8 mouse cellular contexts compared by ENCODE assay signal in the genomic region with DNA sequence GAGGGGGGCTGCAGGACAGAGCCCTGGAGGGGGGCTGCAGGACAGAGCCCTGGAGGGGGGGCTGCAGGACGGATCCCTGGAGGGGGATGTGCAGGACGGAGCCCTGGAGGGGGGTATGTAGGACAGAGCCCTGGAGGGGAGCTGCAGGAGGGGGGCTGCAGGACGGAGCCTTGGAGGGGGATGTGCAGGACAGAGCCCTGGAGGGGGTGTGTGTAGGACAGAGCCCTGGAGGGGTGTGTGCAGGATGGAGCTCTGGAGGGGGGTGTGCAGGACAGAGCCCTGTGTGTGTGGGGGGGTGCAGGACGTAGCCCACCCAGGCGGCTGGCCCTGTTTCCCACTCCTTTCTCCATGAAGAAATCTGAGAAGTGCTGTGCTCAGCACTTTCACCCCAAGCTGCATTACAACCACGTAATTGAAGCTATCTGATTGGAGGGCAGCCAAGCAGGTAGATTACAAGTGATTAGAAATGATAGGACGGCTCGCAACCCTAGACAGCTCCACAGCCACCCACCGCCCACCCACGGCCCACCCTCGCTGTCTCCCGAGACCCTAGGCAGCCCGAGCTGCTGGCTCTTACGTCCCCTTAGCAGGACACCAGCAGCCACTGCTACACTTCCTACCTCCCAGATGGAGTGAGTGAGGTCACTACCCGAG. TPM values are rescaled to one million over a fixed set of nuclear protein-coding genes. Genes with fewer than 3 reads are reported as not detected.
DNase-seq lines count a peak whose midpoint lies in the region; ATAC-seq and TF ChIP-seq lines count a peak whose summit lies in the region.

No protein-coding gene starts in this region.

- intact Hi-C loops in heart, postnatal 14 days (cut with DNase I): loop anchor here (5.0 kb wide), 1 partner anchor 610 kb away; no protein-coding TSS in a partner anchor
- intact Hi-C loops in left cerebral cortex, postnatal 14 days (cut with DNase I): no loop called here

- TF ChIP-seq CTCF in layer of hippocampus, adult 2 months (conservative IDR thresholded peaks at IDR 0.05): no peak

- H3K4me1 ChIP-seq in heart, embryonic 12.5 days (replicated peaks): peaks cover 4% of the 10 kb centered on the region; the same call in 1 of the 2 replicates
- peaks cover 33% of the 10 kb centered on the region for H3K4me1 ChIP-seq in neural tube, embryonic 12.5 days
- H3K4me1 ChIP-seq in limb, embryonic 12.5 days (replicated peaks): peaks cover 25% of the 10 kb centered on the region

- 53% methylated on average over 15 of the region's 15 CpGs for WGBS in heart, embryonic 12.5 days
- WGBS in neural tube, embryonic 12.5 days: 53% methylated on average over 15 of the region's 15 CpGs
- 45% methylated on average over 15 of the region's 15 CpGs for WGBS in limb, embryonic 12.5 days

- no peak overlapping the region for H3K27ac ChIP-seq in heart, embryonic 12.5 days (ENCODE audit: poor library complexity, severe bottlenecking)
- H3K27ac ChIP-seq in neural tube, embryonic 12.5 days: peak overlapping the region; percentile 46; the same call in 1 of the 2 replicates
- H3K27ac ChIP-seq in limb, embryonic 12.5 days: peak overlapping the region; percentile 25; the same call in 1 of the 2 replicates
- H3K27ac ChIP-seq in layer of hippocampus, adult 2 months: no peak overlapping the region

- H3K9ac ChIP-seq in heart, embryonic 12.5 days: no peak overlapping the region
- no peak overlapping the region; the same call in 1 of the 2 replicates for H3K9ac ChIP-seq in neural tube, embryonic 12.5 days
- H3K9ac ChIP-seq in limb, embryonic 12.5 days (replicated peaks): peak overlapping the region; percentile 56

- H3K36me3 ChIP-seq in heart, embryonic 12.5 days: no peaks in the 10 kb centered on the region
- no peaks in the 10 kb centered on the region for H3K36me3 ChIP-seq in neural tube, embryonic 12.5 days
- no peaks in the 10 kb centered on the region for H3K36me3 ChIP-seq in limb, embryonic 12.5 days

- H3K27me3 ChIP-seq in heart, embryonic 12.5 days (replicated peaks): peaks cover 43% of the 10 kb centered on the region
- H3K27me3 ChIP-seq in neural tube, embryonic 12.5 days (replicated peaks): no peaks in the 10 kb centered on the region
- H3K27me3 ChIP-seq in limb, embryonic 12.5 days: peaks cover 11% of the 10 kb centered on the region

- no peaks in the 10 kb centered on the region for H3K9me3 ChIP-seq in heart, embryonic 12.5 days (replicated peaks)
- H3K9me3 ChIP-seq in neural tube, embryonic 12.5 days: no peaks in the 10 kb centered on the region
- H3K9me3 ChIP-seq in limb, embryonic 12.5 days: no peaks in the 10 kb centered on the region

- H3K4me3 ChIP-seq in heart, embryonic 12.5 days: no peak overlapping the region
- H3K4me3 ChIP-seq in neural tube, embryonic 12.5 days: no peak overlapping the region
- H3K4me3 ChIP-seq in limb, embryonic 12.5 days (replicated peaks): no peak overlapping the region
- no peak overlapping the region for H3K4me3 ChIP-seq in layer of hippocampus, adult 2 months

- H3K4me2 ChIP-seq in heart, embryonic 12.5 days: no peak overlapping the region
- H3K4me2 ChIP-seq in neural tube, embryonic 12.5 days (replicated peaks): peak overlapping the region; percentile 20; the same call in 1 of the 2 replicates
- no peak overlapping the region for H3K4me2 ChIP-seq in limb, embryonic 12.5 days

- peak; percentile 28; the same call in 1 of the 2 replicates for ATAC-seq in heart, embryonic 12.5 days (ENCODE audit: insufficient number of reproducible peaks, low FRiP score)
- peak; percentile 55 for ATAC-seq in neural tube, embryonic 12.5 days (ENCODE audit: low FRiP score, low read depth)
- peak; percentile 66 for ATAC-seq in limb, embryonic 12.5 days (ENCODE audit: insufficient number of reproducible peaks, insufficient read depth, low FRiP score, low TSS enrichment, low read depth)

- DNase-seq in heart, postnatal 14 days: no peak
- no peak for DNase-seq in neural tube, embryonic 10.5 days (ENCODE audit: extremely low spot score, low spot score)
- no peak for DNase-seq in left cerebral cortex, postnatal 14 days (ENCODE audit: low spot score in 2 of 2)
- no peak for DNase-seq in left cerebral cortex, adult 18-20 months (ENCODE audit: low spot score in 2 of 2)
- no peak for DNase-seq in layer of hippocampus, adult 2 months (ENCODE audit: low spot score in 2 of 2)

RNA-seq across cellular contexts. Expression of gene Engase, which starts 35.8 kb away (rescaled TPM):
- 4.5 and 4.6 TPM in 2 replicates for polyA plus RNA-seq in heart, embryonic 12.5 days (2016; fragmentation: Nextera tagmentation; extraction: Ambion mirVana)
- 1 to 10 TPM; 5.2 to 8.4 TPM for total RNA-seq in heart, postnatal 14 days (2021)
- polyA plus RNA-seq in neural tube, embryonic 12.5 days (2016; fragmentation: Nextera tagmentation; extraction: Ambion mirVana): 9.7 and 9.8 TPM in 2 replicates
- polyA plus RNA-seq in limb, embryonic 12.5 days (2016; fragmentation: Nextera tagmentation; extraction: Ambion mirVana): 8.8 and 9.4 TPM in 2 replicates
- 10 to 100 TPM; 13.3 to 13.6 TPM for total RNA-seq in left cerebral cortex, postnatal 14 days (2021)
- total RNA-seq in left cerebral cortex, adult 18-20 months (2021): 10 to 100 TPM; 13.3 to 14.1 TPM
- 10 to 100 TPM; 14.8 TPM for total RNA-seq in layer of hippocampus, adult 2 months (2021)

Comparison
In these comparisons a context has a peak if more than half of its experiments do, and no peak if none do; other contexts are left out.
1. H3K27ac ChIP-seq: peak in neural tube, embryonic 12.5 days (single experiment) and limb, embryonic 12.5 days (single experiment); none in heart, embryonic 12.5 days (single experiment) and layer of hippocampus, adult 2 months (single experiment).
2. Peak in every context shown above with its lines, with median percentiles within 50 percentile points of each other: ATAC-seq.